11 mouse cellular contexts compared by ENCODE assay signal in genomic region chr13:51311679-51312255, GRCm38 (mm10).
DNase-seq lines count a peak whose midpoint lies in the region; ATAC-seq and TF ChIP-seq lines count a peak whose summit lies in the region.
"Had no signal": no experiment of that assay in that cellular context is flagged by ENCODE, and none has a peak within 500 bp of the region (broad histone marks: within the 10 kb centered on the region; RNA-seq: fewer than 3 reads in every experiment).

No protein-coding gene starts in this region.

- H3K4me1 ChIP-seq in liver, embryonic 12.5 days, result no peaks in the 10 kb centered on the region
- H3K4me1 ChIP-seq in lung, postnatal 0 days (ENCODE audit: insufficient read depth, low read depth, low read length), result peaks cover 4% of the 10 kb centered on the region; the same call in 1 of the 2 replicates
- H3K4me1 ChIP-seq: liver, embryonic 15.5 days had no signal

- no peak for TF ChIP-seq EP300 in lung, postnatal 0 days (IDR thresholded peaks at IDR 0.05)

- no peaks in the 10 kb centered on the region for H3K27me3 ChIP-seq in liver, embryonic 12.5 days (replicated peaks)
- H3K27me3 ChIP-seq in lung, postnatal 0 days (replicated peaks; ENCODE audit: insufficient read depth, low read length), result no peaks in the 10 kb centered on the region
- H3K27me3 ChIP-seq: liver, embryonic 15.5 days had no signal

- no peak overlapping the region for H3K4me2 ChIP-seq in liver, embryonic 12.5 days
- H3K4me2 ChIP-seq in lung, postnatal 0 days (replicated peaks; ENCODE audit: low read depth, low read length), result no peak overlapping the region
- H3K4me2 ChIP-seq: liver, embryonic 15.5 days had no signal

- no peak for DNase-seq in liver
- peak; percentile 59 for DNase-seq in heart, adult 8-10 months (ENCODE audit: low spot score)
- peak; percentile 13 to 44 for DNase-seq in kidney, adult 8-10 months
- DNase-seq in lung, postnatal 0 days (ENCODE audit: low spot score), result peak; percentile 53
- no peak for DNase-seq in Muller cell, postnatal 12 days (ENCODE audit: inconsistent ontology term)
- DNase-seq in gastrocnemius, adult 18-20 months (ENCODE audit: low spot score), result no peak
- DNase-seq in urinary bladder, adult 18-20 months (ENCODE audit: low spot score in 2 of 2), result no peak
- DNase-seq: thymus, adult 2 months had no signal

- ATAC-seq in liver, embryonic 12.5 days, result no peak
- 0 out of 2 replicates have a peak, but pooled peaks have one; percentile 10 for ATAC-seq in lung, postnatal 0 days

- TF ChIP-seq CTCF in lung, postnatal 0 days (IDR thresholded peaks at IDR 0.05), result no peak

- WGBS in liver, embryonic 12.5 days (ENCODE audit: insufficient replicate concordance), result 53% methylated on average over 8 of the region's 8 CpGs
- WGBS in lung, postnatal 0 days, result 20% methylated on average over 8 of the region's 8 CpGs

- H3K36me3 ChIP-seq in liver, embryonic 12.5 days, result no peaks in the 10 kb centered on the region
- no peaks in the 10 kb centered on the region for H3K36me3 ChIP-seq in lung, postnatal 0 days (ENCODE audit: insufficient read depth, low read length)
- H3K36me3 ChIP-seq: liver, embryonic 15.5 days had no signal

- H3K27ac ChIP-seq in liver, embryonic 12.5 days, result 0 out of 2 replicates have a peak overlapping the region, but pooled peaks have one; percentile 10
- peak overlapping the region; percentile 38 for H3K27ac ChIP-seq in lung, postnatal 0 days (ENCODE audit: low read length)
- H3K27ac ChIP-seq: liver, embryonic 15.5 days had no signal

- H3K9me3 ChIP-seq in liver, embryonic 12.5 days (replicated peaks), result no peaks in the 10 kb centered on the region
- no peaks in the 10 kb centered on the region for H3K9me3 ChIP-seq in lung, postnatal 0 days (ENCODE audit: low read length)
- H3K9me3 ChIP-seq: liver, embryonic 15.5 days had no signal

- no peak overlapping the region for H3K4me3 ChIP-seq in liver, embryonic 12.5 days
- H3K4me3 ChIP-seq in lung, postnatal 0 days (ENCODE audit: low read depth, low read length), result no peak overlapping the region
- H3K4me3 ChIP-seq: liver, embryonic 15.5 days; myocyte had no signal

- H3K9ac ChIP-seq in liver, embryonic 12.5 days, result no peak overlapping the region
- no peak overlapping the region for H3K9ac ChIP-seq in lung, postnatal 0 days (replicated peaks; ENCODE audit: low read depth)
- H3K9ac ChIP-seq: liver, embryonic 15.5 days had no signal

Comparison
In these comparisons a context has a peak if more than half of its experiments do, and no peak if none do; other contexts are left out.
1. DNase-seq: peak in heart, adult 8-10 months (single experiment), kidney, adult 8-10 months (2 of 2) and lung, postnatal 0 days (single experiment); none in liver (single experiment), Muller cell, postnatal 12 days (single experiment), gastrocnemius, adult 18-20 months (single experiment) and urinary bladder, adult 18-20 months (0 of 2).